Mouse (Mus musculus): ENCODE measurements around the gene Sclt1. TPM values are rescaled to one million over a fixed set of nuclear protein-coding genes. Genes with fewer than 3 reads are reported as not detected.

Gene Sclt1
- polyA plus RNA-seq, 1 experiment from 2014 or later = 7.1 TPM

GRCm38 (mm10) chr3:41590695-41591559, 151.4 kb downstream of the Sclt1 start:
- no peak overlapping the region for H3K9ac ChIP-seq (ENCODE audit: low read depth, low read length)
- H3K4me3 ChIP-seq (ENCODE audit: low read depth, low read length) = no peak overlapping the region
- no peaks in the 10 kb centered on the region for H3K27me3 ChIP-seq (replicated peaks; ENCODE audit: control insufficient read depth, insufficient read depth, low read length)
- no peaks in the 10 kb centered on the region for H3K9me3 ChIP-seq (ENCODE audit: control insufficient read depth)
- peak overlapping the region; percentile 24; the same call in 1 of the 2 replicates for H3K4me2 ChIP-seq (replicated peaks; ENCODE audit: low read depth)
- WGBS = 60% methylated on average over 20 of the region's 20 CpGs
- peaks cover 21% of the 10 kb centered on the region for H3K4me1 ChIP-seq (replicated peaks; ENCODE audit: control insufficient read depth, insufficient read depth, low read length)
- H3K36me3 ChIP-seq (ENCODE audit: control insufficient read depth, insufficient read depth) = peaks cover 33% of the 10 kb centered on the region; the same call in 1 of the 2 replicates
- ATAC-seq = peak; percentile 61
- peak; percentile 72 for TF ChIP-seq CTCF (IDR thresholded peaks at IDR 0.05; ENCODE audit: low read depth)
- peak overlapping the region; percentile 66 for H3K27ac ChIP-seq (ENCODE audit: low read depth, low read length)

- no peak overlapping the region for H3K4me3 ChIP-seq (ENCODE audit: low read depth, low read length)
- H3K36me3 ChIP-seq (ENCODE audit: control insufficient read depth, insufficient read depth) = peaks cover 28% of the 10 kb centered on the region; the same call in 1 of the 2 replicates
- 58% methylated on average over 4 of the region's 4 CpGs for WGBS
- no peak for TF ChIP-seq CTCF (IDR thresholded peaks at IDR 0.05; ENCODE audit: low read depth)
- no peak for ATAC-seq
- peaks cover 21% of the 10 kb centered on the region for H3K4me1 ChIP-seq (replicated peaks; ENCODE audit: control insufficient read depth, insufficient read depth, low read length)
- H3K9me3 ChIP-seq (ENCODE audit: control insufficient read depth) = no peaks in the 10 kb centered on the region
- peak overlapping the region; percentile 66 for H3K27ac ChIP-seq (ENCODE audit: low read depth, low read length)
- no peak overlapping the region for H3K9ac ChIP-seq (ENCODE audit: low read depth, low read length)
- H3K27me3 ChIP-seq (replicated peaks; ENCODE audit: control insufficient read depth, insufficient read depth, low read length) = no peaks in the 10 kb centered on the region
- no peak overlapping the region for H3K4me2 ChIP-seq (replicated peaks; ENCODE audit: low read depth)
These were observed 152.3 kb downstream of the Sclt1 start for GRCm38 (mm10) chr3:41589988-41590387.

GRCm38 (mm10) chr3:41589246-41589914, 152.9 kb downstream of the Sclt1 start:
- H3K4me1 ChIP-seq (replicated peaks; ENCODE audit: control insufficient read depth, insufficient read depth, low read length) = peaks cover 21% of the 10 kb centered on the region
- peaks cover 28% of the 10 kb centered on the region; the same call in 1 of the 2 replicates for H3K36me3 ChIP-seq (ENCODE audit: control insufficient read depth, insufficient read depth)
- 77% methylated on average over 19 of the region's 19 CpGs for WGBS
- H3K9ac ChIP-seq (ENCODE audit: low read depth, low read length) = no peak overlapping the region
- peak overlapping the region; percentile 82 for H3K27ac ChIP-seq (ENCODE audit: low read depth, low read length)
- no peak overlapping the region for H3K4me2 ChIP-seq (replicated peaks; ENCODE audit: low read depth)
- no peaks in the 10 kb centered on the region for H3K27me3 ChIP-seq (replicated peaks; ENCODE audit: control insufficient read depth, insufficient read depth, low read length)
- H3K4me3 ChIP-seq (ENCODE audit: low read depth, low read length) = no peak overlapping the region
- no peaks in the 10 kb centered on the region for H3K9me3 ChIP-seq (ENCODE audit: control insufficient read depth)
- no peak for TF ChIP-seq CTCF (IDR thresholded peaks at IDR 0.05; ENCODE audit: low read depth)
- ATAC-seq = no peak

- TF ChIP-seq CTCF (IDR thresholded peaks at IDR 0.05; ENCODE audit: low read depth) = no peak
- H3K4me3 ChIP-seq (ENCODE audit: low read depth, low read length) = no peak overlapping the region
- H3K4me1 ChIP-seq (replicated peaks; ENCODE audit: control insufficient read depth, insufficient read depth, low read length) = peaks cover 25% of the 10 kb centered on the region
- ATAC-seq = peak; percentile 52
- no peaks in the 10 kb centered on the region for H3K9me3 ChIP-seq (ENCODE audit: control insufficient read depth)
- H3K4me2 ChIP-seq (replicated peaks; ENCODE audit: low read depth) = peak overlapping the region; percentile 7; the same call in 1 of the 2 replicates
- 51% methylated on average over 8 of the region's 8 CpGs for WGBS
- no peaks in the 10 kb centered on the region for H3K27me3 ChIP-seq (replicated peaks; ENCODE audit: control insufficient read depth, insufficient read depth, low read length)
- peaks cover 22% of the 10 kb centered on the region; the same call in 1 of the 2 replicates for H3K36me3 ChIP-seq (ENCODE audit: control insufficient read depth, insufficient read depth)
- H3K9ac ChIP-seq (ENCODE audit: low read depth, low read length) = no peak overlapping the region
- H3K27ac ChIP-seq (ENCODE audit: low read depth, low read length) = peak overlapping the region; percentile 82
These were observed 153.8 kb downstream of the Sclt1 start for GRCm38 (mm10) chr3:41588495-41588894.

- ATAC-seq = no peak
- H3K4me2 ChIP-seq (replicated peaks; ENCODE audit: low read depth) = peak overlapping the region; percentile 37
- H3K36me3 ChIP-seq (ENCODE audit: control insufficient read depth, insufficient read depth) = peaks cover 17% of the 10 kb centered on the region; the same call in 1 of the 2 replicates
- H3K9me3 ChIP-seq (ENCODE audit: control insufficient read depth) = no peaks in the 10 kb centered on the region
- H3K27me3 ChIP-seq (replicated peaks; ENCODE audit: control insufficient read depth, insufficient read depth, low read length) = no peaks in the 10 kb centered on the region
- 51% methylated on average over 6 of the region's 6 CpGs for WGBS
- no peak overlapping the region for H3K4me3 ChIP-seq (ENCODE audit: low read depth, low read length)
- peaks cover 28% of the 10 kb centered on the region for H3K4me1 ChIP-seq (replicated peaks; ENCODE audit: control insufficient read depth, insufficient read depth, low read length)
- peak overlapping the region; percentile 82 for H3K27ac ChIP-seq (ENCODE audit: low read depth, low read length)
- no peak overlapping the region for H3K9ac ChIP-seq (ENCODE audit: low read depth, low read length)
- TF ChIP-seq CTCF (IDR thresholded peaks at IDR 0.05; ENCODE audit: low read depth) = no peak
These were observed 154.7 kb downstream of the Sclt1 start for GRCm38 (mm10) chr3:41587588-41587987.

GRCm38 (mm10) chr3:41586917-41587316, 155.4 kb downstream of the Sclt1 start:
- H3K36me3 ChIP-seq (ENCODE audit: control insufficient read depth, insufficient read depth) = peaks cover 12% of the 10 kb centered on the region; the same call in 1 of the 2 replicates
- peaks cover 30% of the 10 kb centered on the region for H3K4me1 ChIP-seq (replicated peaks; ENCODE audit: control insufficient read depth, insufficient read depth, low read length)
- H3K27ac ChIP-seq (ENCODE audit: low read depth, low read length) = peak overlapping the region; percentile 82
- H3K4me3 ChIP-seq (ENCODE audit: low read depth, low read length) = no peak overlapping the region
- H3K9me3 ChIP-seq (ENCODE audit: control insufficient read depth) = no peaks in the 10 kb centered on the region
- no peak for TF ChIP-seq CTCF (IDR thresholded peaks at IDR 0.05; ENCODE audit: low read depth)
- peak; percentile 62 for ATAC-seq
- peak overlapping the region; percentile 37 for H3K4me2 ChIP-seq (replicated peaks; ENCODE audit: low read depth)
- no peaks in the 10 kb centered on the region for H3K27me3 ChIP-seq (replicated peaks; ENCODE audit: control insufficient read depth, insufficient read depth, low read length)
- 36% methylated on average over 7 of the region's 7 CpGs for WGBS
- no peak overlapping the region for H3K9ac ChIP-seq (ENCODE audit: low read depth, low read length)

Data from intestine, postnatal 0 days (tissue).